Mouse (Mus musculus) neutrophil, adult 5-6 weeks (primary cell): ENCODE measurements around the gene Kcne1. TPM values are rescaled to one million over a fixed set of nuclear protein-coding genes. Genes with fewer than 3 reads are reported as not detected.
A peak's percentile ranks its signal among the peaks of the same experiment; 100 is the strongest.

ENCODE experiments used
- ATAC-seq: fragments of 151-379, 151-347 bp; 2 replicates; pipeline ENCODE4 v1.8.0; 2017; ENCODE audit warnings: mild to moderate bottlenecking, moderate TSS enrichment; ENCODE audit not compliant: insufficient number of reproducible peaks, poor library complexity, low FRiP score, severe bottlenecking; ENCODE audit errors: extremely low read depth
- total RNA-seq: library from RNA; stranded (forward); fragments of 200-1000 nt; gene quantifications from 2 replicates; pipeline ENCODE4 v1.2.3, GENCODE M21; 2017

Gene Kcne1
- total RNA-seq, 1 experiment from 2014 or later: not detected

DNA sequence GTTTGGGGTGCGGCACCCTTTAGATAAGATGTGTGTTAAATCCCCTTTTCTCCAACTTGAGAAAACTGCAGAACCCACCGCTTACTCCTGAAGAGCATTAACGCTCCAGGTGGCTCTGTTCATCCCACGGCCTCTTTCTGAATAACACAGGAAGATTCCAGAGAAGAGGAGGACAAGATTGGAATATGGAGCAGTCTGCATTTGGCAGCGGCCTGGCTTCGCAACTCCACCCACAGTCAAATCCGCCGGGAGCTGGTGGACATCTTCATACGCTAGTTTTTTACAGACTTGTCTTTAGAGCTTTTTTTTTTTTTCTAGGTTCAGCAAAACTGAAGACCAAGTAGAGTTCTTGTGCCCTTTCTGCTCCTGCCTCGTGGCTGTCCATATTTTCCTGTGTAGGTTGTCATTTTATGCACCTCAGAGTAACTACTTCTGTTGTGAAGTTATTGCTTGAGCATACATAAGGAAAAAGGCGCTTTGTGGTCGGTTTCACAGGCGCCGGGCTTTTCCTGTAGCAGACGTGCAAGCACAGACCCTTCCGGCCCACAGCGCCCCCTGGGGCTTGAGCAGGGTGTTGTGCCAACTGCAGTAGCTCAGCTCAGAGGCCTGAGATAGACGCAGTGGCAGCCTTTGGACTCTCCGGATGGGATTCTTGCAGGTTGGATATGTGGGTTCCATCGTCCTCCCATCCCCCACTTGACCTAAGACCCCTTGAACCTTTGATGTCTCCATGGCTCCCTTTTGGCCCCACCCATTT lies 39.7 kb downstream of the Kcne1 start:
- peak; percentile 37; the same call in 1 of the 2 replicates for ATAC-seq

DNA sequence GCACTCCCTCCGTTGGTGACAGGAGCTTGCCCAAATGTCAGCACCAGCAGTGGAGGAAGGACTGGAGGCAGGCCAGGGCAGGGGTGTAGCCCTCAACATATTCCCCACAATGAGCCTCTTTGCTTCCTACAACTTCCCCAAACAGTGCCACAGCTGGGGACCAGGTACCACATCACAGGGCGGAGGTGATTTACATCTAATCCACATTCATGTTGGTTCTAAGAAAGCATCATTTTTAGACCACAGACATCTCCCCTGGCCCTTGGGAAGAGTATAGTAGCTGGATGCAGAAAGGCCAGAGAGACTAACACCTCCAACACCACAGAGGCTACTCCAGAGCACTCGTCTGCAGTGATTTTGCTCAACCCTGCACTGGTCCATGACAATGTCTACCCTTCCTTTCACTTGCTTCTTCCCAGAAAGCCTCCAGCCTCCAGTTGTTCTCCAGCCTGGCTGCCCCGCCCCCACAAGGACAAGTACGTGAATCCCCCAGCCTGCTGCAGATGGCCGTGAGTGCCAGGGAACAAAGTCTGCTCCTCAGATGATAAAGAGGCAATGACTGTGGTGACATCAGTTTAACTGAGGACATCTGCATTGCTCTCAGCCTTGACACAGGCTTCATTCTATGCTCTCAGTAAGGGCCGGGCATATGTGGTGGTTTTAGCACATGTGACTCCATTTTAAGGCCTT lies 43.1 kb downstream of the Kcne1 start:
- ATAC-seq: no peak

GRCm38 (mm10) chr16:92313953-92314741 lies 45.1 kb downstream of the Kcne1 start:
- ATAC-seq: peak; percentile 67

- no peak for ATAC-seq
Observed at GRCm38 (mm10) chr16:92309126-92309525, 50.1 kb downstream of the Kcne1 start.

DNA sequence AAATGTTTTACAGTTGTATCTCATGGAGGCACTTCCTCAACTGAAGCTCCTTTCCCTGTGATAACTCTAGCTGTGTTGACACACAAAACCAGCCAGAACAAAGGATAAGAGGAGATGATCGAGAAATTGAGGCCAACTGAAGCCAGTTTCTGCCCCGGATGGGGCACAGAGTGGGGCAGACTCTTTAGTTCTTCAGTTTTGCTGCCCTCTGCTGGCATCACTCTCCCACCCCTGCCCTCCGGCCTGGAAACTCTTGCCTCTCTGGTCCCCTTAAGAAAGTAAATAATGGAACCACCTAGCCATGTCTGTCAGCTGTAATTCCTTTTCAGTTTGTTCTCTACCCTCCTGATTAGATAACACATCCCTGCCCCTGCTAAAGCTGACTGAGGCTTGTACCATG lies 51.3 kb downstream of the Kcne1 start:
- no peak for ATAC-seq

DNA sequence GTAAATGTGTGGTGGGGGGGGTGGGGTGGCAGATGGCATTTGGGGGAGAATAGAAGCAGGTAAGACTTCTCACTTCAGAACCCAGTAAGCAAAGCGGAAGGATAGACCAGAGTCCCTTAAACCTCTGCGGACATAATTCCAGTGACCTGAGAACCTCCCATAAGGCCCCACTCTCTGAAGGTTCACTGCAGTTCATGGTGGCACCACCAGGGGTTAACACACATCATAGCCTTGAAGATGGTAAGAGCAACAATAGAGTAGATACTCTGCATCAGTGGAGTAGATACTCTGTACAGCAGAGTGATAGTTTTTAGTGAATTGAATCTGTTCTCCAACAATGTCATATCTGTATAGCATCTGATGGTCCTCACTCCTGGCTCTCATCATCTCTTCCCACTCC lies 53.7 kb downstream of the Kcne1 start:
- ATAC-seq: no peak

GRCm38 (mm10) chr16:92302506-92302905 lies 56.8 kb downstream of the Kcne1 start:
- no peak for ATAC-seq

- ATAC-seq: no peak
Observed at GRCm38 (mm10) chr16:92301989-92302388, 57.3 kb downstream of the Kcne1 start.

GRCm38 (mm10) chr16:92301412-92301806 lies 57.9 kb downstream of the Kcne1 start:
- 0 out of 2 replicates have a peak, but pooled peaks have one; percentile 6 for ATAC-seq

DNA sequence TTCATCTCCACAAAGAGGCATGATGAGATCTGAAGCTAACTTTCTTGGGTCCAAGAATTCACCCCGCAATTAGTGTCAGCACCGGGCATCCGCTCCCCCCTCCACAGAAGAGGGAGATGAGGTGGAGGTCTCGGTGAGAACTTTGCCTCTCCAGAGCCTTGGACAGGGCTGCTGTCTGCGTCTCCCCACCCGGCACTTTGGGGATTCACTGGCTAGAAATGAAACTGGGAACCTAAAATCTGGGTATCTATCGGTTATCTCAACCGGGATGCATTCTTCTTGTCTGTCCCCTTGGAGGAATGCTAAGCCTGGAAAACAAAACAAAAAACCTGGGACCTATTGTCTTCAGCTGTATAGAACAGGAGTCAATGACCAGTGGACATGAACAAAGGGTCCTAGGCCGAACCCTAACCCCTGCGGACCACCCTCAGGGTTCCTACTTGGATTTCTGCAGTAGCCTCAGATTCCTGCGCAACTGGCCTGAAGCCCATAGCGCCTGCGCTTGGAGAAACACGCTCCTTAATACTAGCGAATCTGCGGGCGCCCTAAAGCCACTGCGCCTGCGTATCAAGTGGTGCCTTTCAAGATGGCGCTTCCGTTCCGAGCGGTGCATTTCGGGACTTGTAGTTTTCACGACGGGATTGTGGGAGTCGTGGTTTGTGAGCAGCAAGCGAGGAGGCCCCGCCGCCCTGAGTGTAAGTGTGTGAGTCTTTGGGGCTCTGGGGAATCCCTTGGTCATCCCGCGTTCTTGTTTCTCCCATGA lies 58.4 kb downstream of the Kcne1 start, which contains the start of gene Smim11:
Gene Smim11 (plus strand): TSS at position 638 of the 763 bp plus-strand sequence.
- ATAC-seq: peak; percentile 92

Other genes starting within 250 kb of the Kcne1 start
- not detected in 2 replicates for gene Kcne2, start 67.1 kb downstream of the Kcne1 start, total RNA-seq
- 41.3 and 60.4 TPM in 2 replicates for gene Smim11, start 58.2 kb downstream of the Kcne1 start, total RNA-seq
- not detected in 2 replicates for gene Fam243, start 38.0 kb downstream of the Kcne1 start, total RNA-seq
- 7.3 and 8.3 TPM in 2 replicates for gene Rcan1, start 111.4 kb upstream of the Kcne1 start, total RNA-seq
- gene Clic6, start 126.3 kb upstream of the Kcne1 start, total RNA-seq: 0.12 TPM in 1 of 2 replicates, not detected in the other